Mouse (Mus musculus) liver, embryonic 16.5 days (tissue): ENCODE measurements around the gene Adgre1. TPM values are rescaled to one million over a fixed set of nuclear protein-coding genes. Genes with fewer than 3 reads are reported as not detected.
"Not testable (repeated sequence)": the region's sequence is repeated elsewhere in the genome, so short reads cannot be mapped to it uniquely, and the experiment has no call there.

ENCODE experiments used
- ATAC-seq: fragments of 200-750 bp; cut with Nextera tagmentation; 2 replicates; pipeline ENCODE4 v1.8.0; 2017; ENCODE audit warnings: low read depth, mild to moderate bottlenecking, moderate number of reproducible peaks, moderate library complexity
- H3K27ac ChIP-seq: fragments of 300-500 bp; sonication (generic); 2 replicates; pipeline ENCODE4 v1.5.1; 2014; ENCODE audit warnings: mild to moderate bottlenecking, low read length
- H3K27me3 ChIP-seq: fragments of 300-500 bp; sonication (generic); 2 replicates; pipeline ENCODE4 v1.6.1; 2014; ENCODE audit warnings: low read depth, low read length, mixed read lengths; ENCODE audit not compliant: control insufficient read depth, insufficient read depth
- H3K36me3 ChIP-seq: fragments of 300-500 bp; sonication (generic); 2 replicates; pipeline ENCODE4 v1.6.1; 2014; ENCODE audit warnings: mild to moderate bottlenecking; ENCODE audit not compliant: control insufficient read depth, insufficient read depth
- H3K4me1 ChIP-seq: fragments of 300-500 bp; sonication (generic); 2 replicates; pipeline ENCODE4 v1.6.1; 2014; ENCODE audit warnings: low read depth, low read length, mixed read lengths; ENCODE audit not compliant: control insufficient read depth
- H3K4me2 ChIP-seq: fragments of 300-500 bp; sonication (generic); 2 replicates; pipeline ENCODE4 v1.6.1; 2014; ENCODE audit warnings: low read depth, low read length, mixed read lengths
- H3K4me3 ChIP-seq: fragments of 300-500 bp; sonication (generic); 2 replicates; pipeline ENCODE4 v1.5.1; 2014; ENCODE audit warnings: low read depth, mild to moderate bottlenecking, low read length
- H3K9ac ChIP-seq: fragments of 300-500 bp; sonication (generic); 2 replicates; pipeline ENCODE4 v1.6.1; 2014; ENCODE audit warnings: low read depth, low read length
- H3K9me3 ChIP-seq: fragments of 300-500 bp; sonication (generic); replicated peaks from 2 replicates; pipeline ENCODE4 v1.6.1; 2016; ENCODE audit warnings: low read length; ENCODE audit not compliant: control insufficient read depth
- WGBS: fragments of 180-500 bp; shearing (Covaris S2); extraction: QIAGEN DNeasy Blood & Tissue Kit; methylation state at CpG from one replicate; pipeline ENCODE4 v1.1.7; 2014; ENCODE audit not compliant: insufficient replicate concordance; 5-methylcytosine and 5-hydroxymethylcytosine counted together
- polyA plus RNA-seq: library from polyadenylated mRNA; unstranded; fragments of >200 nt; fragmentation: Nextera tagmentation; extraction: Ambion mirVana; gene quantifications from 2 replicates; pipeline ENCODE4 v1.2.1, GENCODE M21; 2015

Gene Adgre1
- polyA plus RNA-seq = 28.7 and 29.4 TPM in 2 replicates

- Histone ChIP-seq H3K9ac (no peak within 1 kb of the TSS), H3K4me2 (no peak within 1 kb of the TSS), H3K27me3 (no peaks in the 10 kb centered on the region), H3K4me1 (no peaks in the 10 kb centered on the region), H3K9me3 (no peaks in the 10 kb centered on the region), H3K27ac (no peak within 1 kb of the TSS), H3K36me3 (no peaks in the 10 kb centered on the region), H3K4me3 (no peak within 1 kb of the TSS)
- ATAC-seq = no peak
- WGBS = 14% methylated on average over 1 of the region's 1 CpGs
Measured at GRCm38 (mm10) chr17:57358441-57358840, at the start of gene Adgre1. TSS of gene Adgre1 (plus strand) at chr17:57358691.

GRCm38 (mm10) chr17:57311801-57312200, 46.7 kb upstream of the Adgre1 start:
- Histone ChIP-seq H3K36me3 (no peaks in the 10 kb centered on the region), H3K9me3 (no peaks in the 10 kb centered on the region), H3K4me3 (no peak overlapping the region), H3K9ac (no peak overlapping the region), H3K27ac (no peak overlapping the region), H3K27me3 (no peaks in the 10 kb centered on the region), H3K4me2 (no peak overlapping the region), H3K4me1 (no peaks in the 10 kb centered on the region; the same call in 1 of the 2 replicates)
- ATAC-seq = no peak
- 44% methylated on average over 13 of the region's 13 CpGs for WGBS

- WGBS = 68% methylated on average over 8 of the region's 8 CpGs
- no peaks in the 10 kb centered on the region for H3K36me3 ChIP-seq
- H3K9ac ChIP-seq = no peak overlapping the region
- no peaks in the 10 kb centered on the region for H3K27me3 ChIP-seq
- no peak overlapping the region for H3K4me2 ChIP-seq
- ATAC-seq = no peak
- no peaks in the 10 kb centered on the region for H3K9me3 ChIP-seq
- no peak overlapping the region for H3K4me3 ChIP-seq
- no peak overlapping the region for H3K27ac ChIP-seq
- H3K4me1 ChIP-seq = no peaks in the 10 kb centered on the region
Measured at GRCm38 (mm10) chr17:57327615-57328014, 30.9 kb upstream of the Adgre1 start.

- H3K36me3 ChIP-seq = no peaks in the 10 kb centered on the region
- H3K9me3 ChIP-seq = no peaks in the 10 kb centered on the region
Measured at GRCm38 (mm10) chr17:57328944-57329343, 29.5 kb upstream of the Adgre1 start.

GRCm38 (mm10) chr17:57330993-57331392, 27.5 kb upstream of the Adgre1 start:
- Histone ChIP-seq H3K36me3 (no peaks in the 10 kb centered on the region), H3K9ac (no peak overlapping the region), H3K9me3 (no peaks in the 10 kb centered on the region), H3K4me2 (no peak overlapping the region), H3K4me3 (no peak overlapping the region), H3K27me3 (no peaks in the 10 kb centered on the region), H3K27ac (no peak overlapping the region), H3K4me1 (no peaks in the 10 kb centered on the region; the same call in 1 of the 2 replicates)
- WGBS = 46% methylated on average over 8 of the region's 8 CpGs
- no peak for ATAC-seq

More at GRCm38 (mm10) chr17:57328944-57329343, 29.5 kb upstream of the Adgre1 start:
- H3K27ac ChIP-seq = no peak overlapping the region
- H3K4me2 ChIP-seq = no peak overlapping the region
- WGBS = 58% methylated on average over 4 of the region's 6 CpGs
- H3K27me3 ChIP-seq = no peaks in the 10 kb centered on the region
- H3K4me1 ChIP-seq = no peaks in the 10 kb centered on the region
- H3K9ac ChIP-seq = no peak overlapping the region
- no peak overlapping the region for H3K4me3 ChIP-seq
- ATAC-seq = no peak

- Histone ChIP-seq H3K9ac (no peak overlapping the region), H3K4me3 (no peak overlapping the region), H3K27ac (no peak overlapping the region), H3K4me1 (no peaks in the 10 kb centered on the region; the same call in 1 of the 2 replicates), H3K9me3 (no peaks in the 10 kb centered on the region), H3K27me3 (no peaks in the 10 kb centered on the region), H3K4me2 (no peak overlapping the region), H3K36me3 (no peaks in the 10 kb centered on the region)
- ATAC-seq = no peak
- 54% methylated on average over 4 of the region's 4 CpGs for WGBS
Measured at GRCm38 (mm10) chr17:57332241-57332640, 26.2 kb upstream of the Adgre1 start.

GRCm38 (mm10) chr17:57334001-57334760, 24.3 kb upstream of the Adgre1 start:
- ATAC-seq = no peak
- no peaks in the 10 kb centered on the region for H3K27me3 ChIP-seq
- WGBS = 53% methylated on average over 9 of the region's 9 CpGs
- no peak overlapping the region for H3K27ac ChIP-seq
- H3K9me3 ChIP-seq = no peaks in the 10 kb centered on the region
- no peaks in the 10 kb centered on the region; the same call in 1 of the 2 replicates for H3K4me1 ChIP-seq
- H3K36me3 ChIP-seq = no peaks in the 10 kb centered on the region
- no peak overlapping the region for H3K9ac ChIP-seq
- no peak overlapping the region for H3K4me3 ChIP-seq
- H3K4me2 ChIP-seq = no peak overlapping the region

- no peaks in the 10 kb centered on the region for H3K36me3 ChIP-seq
- H3K27ac ChIP-seq = no peak overlapping the region
- no peaks in the 10 kb centered on the region; the same call in 1 of the 2 replicates for H3K4me1 ChIP-seq
- WGBS = 5% methylated on average over 16 of the region's 16 CpGs
- H3K9ac ChIP-seq = no peak overlapping the region
- H3K4me3 ChIP-seq = no peak overlapping the region
- 0 out of 2 replicates have a peak overlapping the region, but pooled peaks have one; percentile 33 for H3K4me2 ChIP-seq
- ATAC-seq = peak; percentile 12; the same call in 1 of the 2 replicates
- H3K9me3 ChIP-seq = no peaks in the 10 kb centered on the region
- no peaks in the 10 kb centered on the region for H3K27me3 ChIP-seq
Measured at GRCm38 (mm10) chr17:57334761-57335150, 23.7 kb upstream of the Adgre1 start.

GRCm38 (mm10) chr17:57335194-57335593, 23.3 kb upstream of the Adgre1 start:
- H3K4me2 ChIP-seq = 0 out of 2 replicates have a peak overlapping the region, but pooled peaks have one; percentile 33
- not testable (repeated sequence) for H3K27ac ChIP-seq, H3K9ac ChIP-seq, H3K4me1 ChIP-seq, H3K36me3 ChIP-seq, H3K9me3 ChIP-seq, H3K27me3 ChIP-seq, H3K4me3 ChIP-seq, ATAC-seq
- 46% methylated on average over 9 of the region's 9 CpGs for WGBS
